Mouse (Mus musculus): ENCODE results near the gene Tmem47. TPM values are rescaled to one million over a fixed set of nuclear protein-coding genes. Genes with fewer than 3 reads are reported as not detected.

Tmem47 gene
- polyA plus RNA-seq, 1 experiment from 2014 or later, result 59.3 TPM

DNA sequence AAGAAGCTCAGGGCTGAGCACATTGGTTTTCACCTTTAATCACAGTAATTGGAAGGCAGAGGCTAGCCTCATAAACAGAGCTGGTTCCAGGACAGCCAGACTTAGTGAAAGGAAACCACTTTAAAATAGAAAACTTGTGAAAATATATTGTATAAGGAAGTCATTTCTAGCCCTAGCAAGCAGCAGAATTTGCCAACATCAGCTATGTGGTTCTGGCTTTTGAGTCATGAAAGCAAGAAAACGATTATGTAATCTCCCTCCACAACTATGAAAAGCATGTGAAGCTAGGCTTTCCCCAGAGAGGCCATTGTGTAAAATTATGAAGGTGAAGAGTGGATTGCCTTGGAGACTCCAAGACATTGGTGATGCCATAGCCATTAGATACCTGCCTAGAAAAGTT, 76.9 kb downstream of the Tmem47 start:
- 74% methylated on average over 1 of the region's 1 CpGs for WGBS
- Histone ChIP-seq H3K27ac (ENCODE audit: low read depth, low read length) (no peak overlapping the region), H3K4me3 (ENCODE audit: low read depth, low read length) (no peak overlapping the region), H3K4me1 (replicated peaks; ENCODE audit: control insufficient read depth, insufficient read depth, low read length) (no peaks in the 10 kb centered on the region), H3K27me3 (ENCODE audit: control insufficient read depth, insufficient read depth, low read length) (no peaks in the 10 kb centered on the region), H3K9ac (ENCODE audit: low read depth, low read length) (no peak overlapping the region), H3K4me2 (replicated peaks; ENCODE audit: low read depth, low read length) (no peak overlapping the region), H3K9me3 (ENCODE audit: control insufficient read depth, low read length) (no peaks in the 10 kb centered on the region), H3K36me3 (ENCODE audit: control insufficient read depth, insufficient read depth, low read length) (no peaks in the 10 kb centered on the region)
- ATAC-seq (ENCODE audit: low FRiP score) (no peak), DNase-seq (ENCODE audit: low spot score) (no peak)
